Mouse (Mus musculus) stomach, embryonic 14.5 days (tissue): ENCODE measurements around the gene Farp1. TPM values are rescaled to one million over a fixed set of nuclear protein-coding genes. Genes with fewer than 3 reads are reported as not detected.

Source experiments
- ATAC-seq: fragments of 200-750 bp; cut with Nextera tagmentation; 2 replicates; pipeline ENCODE4 v1.8.0; 2017; ENCODE audit warnings: low read depth, moderate TSS enrichment; ENCODE audit not compliant: insufficient number of reproducible peaks, insufficient read depth, low FRiP score
- H3K27ac ChIP-seq: fragments of 300-500 bp; sonication (generic); 2 replicates; pipeline ENCODE4 v1.5.1; 2014; ENCODE audit warnings: mild to moderate bottlenecking, low read length, moderate library complexity, mixed read lengths
- H3K27me3 ChIP-seq: fragments of 300-500 bp; sonication (generic); 2 replicates; pipeline ENCODE4 v1.6.1; 2014; ENCODE audit warnings: low read length, control low read depth, mixed read lengths; ENCODE audit not compliant: control insufficient read depth, insufficient read depth
- H3K36me3 ChIP-seq: fragments of 300-500 bp; sonication (generic); 2 replicates; pipeline ENCODE4 v1.6.1; 2014; ENCODE audit warnings: mild to moderate bottlenecking, control low read depth, low read length, moderate library complexity, mixed read lengths; ENCODE audit not compliant: control insufficient read depth, insufficient read depth
- H3K4me1 ChIP-seq: fragments of 300-500 bp; sonication (generic); 2 replicates; pipeline ENCODE4 v1.6.1; 2014; ENCODE audit warnings: low read length, control low read depth, mixed read lengths; ENCODE audit not compliant: control insufficient read depth, insufficient read depth
- H3K4me2 ChIP-seq: fragments of 300-500 bp; sonication (generic); replicated peaks from 2 replicates; pipeline ENCODE4 v1.6.1; 2014; ENCODE audit warnings: low read depth, low read length, control low read depth
- H3K4me3 ChIP-seq: fragments of 300-500 bp; sonication (generic); 2 replicates; pipeline ENCODE4 v1.5.1; 2014; ENCODE audit warnings: low read depth, low read length, control low read depth
- H3K9ac ChIP-seq: fragments of 300-500 bp; sonication (generic); replicated peaks from 2 replicates; pipeline ENCODE4 v1.6.1; 2014; ENCODE audit warnings: low read depth, mild to moderate bottlenecking, control low read depth, low read length, moderate library complexity, mixed read lengths
- H3K9me3 ChIP-seq: fragments of 300-500 bp; sonication (generic); 2 replicates; pipeline ENCODE4 v1.6.1; 2016; ENCODE audit warnings: low read depth, low read length, control low read depth; ENCODE audit not compliant: control insufficient read depth
- WGBS: fragments of 180-500 bp; shearing (Covaris S2); extraction: QIAGEN DNeasy Blood & Tissue Kit; methylation state at CpG from one replicate; pipeline ENCODE4 v1.1.7; 2014; 5-methylcytosine and 5-hydroxymethylcytosine counted together
- polyA plus RNA-seq: library from polyadenylated mRNA; unstranded; fragments of >200 nt; fragmentation: Nextera tagmentation; extraction: Ambion mirVana; gene quantifications from 2 replicates; pipeline ENCODE4 v1.2.1, GENCODE M21; 2014

Gene Farp1
- polyA plus RNA-seq, 1 experiment from 2014 or later = 22.2 TPM

- WGBS = 75% methylated on average over 2 of the region's 2 CpGs
- Histone ChIP-seq H3K9ac (no peak overlapping the region), H3K27me3 (no peaks in the 10 kb centered on the region), H3K4me2 (no peak overlapping the region), H3K9me3 (no peaks in the 10 kb centered on the region), H3K36me3 (no peaks in the 10 kb centered on the region), H3K27ac (no peak overlapping the region), H3K4me1 (0 out of 2 replicates have a peak, but pooled peaks cover 3% of the 10 kb centered on the region), H3K4me3 (no peak overlapping the region)
- no peak for ATAC-seq
Measured at GRCm38 (mm10) chr14:121326432-121326831, 291.4 kb downstream of the Farp1 start.

- Histone ChIP-seq H3K27ac (no peak overlapping the region), H3K27me3 (no peaks in the 10 kb centered on the region), H3K4me3 (no peak overlapping the region), H3K36me3 (no peaks in the 10 kb centered on the region), H3K9me3 (no peaks in the 10 kb centered on the region), H3K4me2 (no peak overlapping the region), H3K9ac (no peak overlapping the region), H3K4me1 (0 out of 2 replicates have a peak, but pooled peaks cover 3% of the 10 kb centered on the region)
- 70% methylated on average over 5 of the region's 5 CpGs for WGBS
- ATAC-seq = no peak
Measured at GRCm38 (mm10) chr14:121328878-121329277, 293.9 kb downstream of the Farp1 start.

GRCm38 (mm10) chr14:121329401-121330089 is 294.5 kb downstream of the Farp1 start:
- WGBS = 52% methylated on average over 5 of the region's 5 CpGs
- no peak for ATAC-seq
- peaks cover 2% of the 10 kb centered on the region; the same call in 1 of the 2 replicates for H3K36me3 ChIP-seq
- H3K4me3 ChIP-seq = no peak overlapping the region
- no peaks in the 10 kb centered on the region for H3K27me3 ChIP-seq
- H3K27ac ChIP-seq = no peak overlapping the region
- no peaks in the 10 kb centered on the region for H3K9me3 ChIP-seq
- no peak overlapping the region for H3K9ac ChIP-seq
- H3K4me2 ChIP-seq = no peak overlapping the region
- 0 out of 2 replicates have a peak, but pooled peaks cover 3% of the 10 kb centered on the region for H3K4me1 ChIP-seq

- H3K4me2 ChIP-seq = no peak overlapping the region
- H3K27me3 ChIP-seq = no peaks in the 10 kb centered on the region
- peaks cover 3% of the 10 kb centered on the region; the same call in 1 of the 2 replicates for H3K36me3 ChIP-seq
- H3K9ac ChIP-seq = no peak overlapping the region
- H3K9me3 ChIP-seq = no peaks in the 10 kb centered on the region
- no peak overlapping the region for H3K27ac ChIP-seq
- WGBS = 80% methylated on average over 3 of the region's 3 CpGs
- ATAC-seq = no peak
- no peak overlapping the region for H3K4me3 ChIP-seq
- 0 out of 2 replicates have a peak, but pooled peaks cover 3% of the 10 kb centered on the region for H3K4me1 ChIP-seq
Measured at GRCm38 (mm10) chr14:121330090-121330408, 295.0 kb downstream of the Farp1 start.

Other genes with a start within 250 kb of the Farp1 start
- gene Ipo5, start 124.0 kb upstream of the Farp1 start, polyA plus RNA-seq = 104 and 111 TPM in 2 replicates